Mouse (Mus musculus) forebrain, embryonic 10.5 days (tissue): ENCODE results near the gene Sdr39u1. TPM values are rescaled to one million over a fixed set of nuclear protein-coding genes. Genes with fewer than 3 reads are reported as not detected.

Experiments
- DNase-seq: peaks from one replicate; pipeline ENCODE4 v3.0.0-alpha.2; 2017; ENCODE audit warnings: low spot score; ENCODE audit errors: extremely low spot score
- H3K27ac ChIP-seq: fragments of 300-500 bp; sonication (generic); 2 replicates; pipeline ENCODE4 v1.5.1; 2016; ENCODE audit warnings: mild to moderate bottlenecking
- H3K27me3 ChIP-seq: fragments of 300-500 bp; sonication (generic); 2 replicates; pipeline ENCODE4 v1.6.1; 2016; ENCODE audit warnings: mild to moderate bottlenecking; ENCODE audit not compliant: poor library complexity, severe bottlenecking
- H3K36me3 ChIP-seq: fragments of 300-500 bp; sonication (generic); replicated peaks from 2 replicates; pipeline ENCODE4 v1.6.1; 2016; ENCODE audit warnings: mild to moderate bottlenecking, moderate library complexity
- H3K4me1 ChIP-seq: fragments of 300-500 bp; sonication (generic); 2 replicates; pipeline ENCODE4 v1.6.1; 2016
- H3K4me3 ChIP-seq: fragments of 300-500 bp; sonication (generic); 2 replicates; pipeline ENCODE4 v1.5.1; 2016; ENCODE audit warnings: mild to moderate bottlenecking, moderate library complexity
- H3K9me3 ChIP-seq: fragments of 300-500 bp; sonication (generic); 2 replicates; pipeline ENCODE4 v1.6.1; 2016; ENCODE audit warnings: mild to moderate bottlenecking, moderate library complexity
- WGBS: fragments of 180-500 bp; shearing (Covaris S2); methylation state at CpG from one replicate; pipeline ENCODE4 v1.1.7; 2016; 5-methylcytosine and 5-hydroxymethylcytosine counted together
- polyA plus RNA-seq: library from polyadenylated mRNA; unstranded; fragments of >200 nt; fragmentation: Nextera tagmentation; extraction: Ambion mirVana; gene quantifications from 2 replicates; pipeline ENCODE4 v1.2.1, GENCODE M21; 2016

The Sdr39u1 gene
- polyA plus RNA-seq, 1 experiment from 2014 or later: 48.9 TPM

DNA sequence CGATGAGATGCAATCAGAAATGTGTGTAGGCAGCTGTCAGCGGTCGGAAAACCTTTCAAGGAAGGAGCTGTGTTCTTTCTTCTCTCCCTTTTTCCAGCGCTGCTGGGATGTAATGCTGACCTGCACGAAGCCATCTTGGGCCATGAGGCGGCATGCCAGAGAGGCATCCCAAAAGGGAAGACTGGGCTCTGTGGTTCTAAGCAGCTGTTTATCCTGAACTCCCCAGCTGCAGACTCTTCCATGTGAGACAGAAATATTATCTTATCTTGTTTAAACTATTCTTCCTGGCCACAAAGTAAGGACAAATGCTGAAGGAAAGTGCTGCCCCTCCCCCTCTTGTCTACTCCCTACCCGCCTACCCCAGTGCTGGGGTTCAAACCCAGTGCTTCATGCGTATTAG lies 19.1 kb downstream of the Sdr39u1 start:
- Histone ChIP-seq H3K4me1 (peaks cover 43% of the 10 kb centered on the region), H3K9me3 (no peaks in the 10 kb centered on the region), H3K27me3 (0 out of 2 replicates have a peak, but pooled peaks cover 8% of the 10 kb centered on the region), H3K36me3 (peaks cover under 1% of the 10 kb centered on the region; the same call in 1 of the 2 replicates), H3K4me3 (no peak overlapping the region), H3K27ac (no peak overlapping the region)
- no peak for DNase-seq
- 89% methylated on average over 8 of the region's 8 CpGs for WGBS

GRCm38 (mm10) chr14:55879623-55880022 lies 20.5 kb downstream of the Sdr39u1 start:
- Histone ChIP-seq H3K4me1 (peaks cover 33% of the 10 kb centered on the region), H3K36me3 (no peaks in the 10 kb centered on the region), H3K9me3 (no peaks in the 10 kb centered on the region), H3K4me3 (no peak overlapping the region), H3K27ac (no peak overlapping the region), H3K27me3 (0 out of 2 replicates have a peak, but pooled peaks cover 8% of the 10 kb centered on the region)
- no peak for DNase-seq
- WGBS: 38% methylated on average over 1 of the region's 1 CpGs

DNA sequence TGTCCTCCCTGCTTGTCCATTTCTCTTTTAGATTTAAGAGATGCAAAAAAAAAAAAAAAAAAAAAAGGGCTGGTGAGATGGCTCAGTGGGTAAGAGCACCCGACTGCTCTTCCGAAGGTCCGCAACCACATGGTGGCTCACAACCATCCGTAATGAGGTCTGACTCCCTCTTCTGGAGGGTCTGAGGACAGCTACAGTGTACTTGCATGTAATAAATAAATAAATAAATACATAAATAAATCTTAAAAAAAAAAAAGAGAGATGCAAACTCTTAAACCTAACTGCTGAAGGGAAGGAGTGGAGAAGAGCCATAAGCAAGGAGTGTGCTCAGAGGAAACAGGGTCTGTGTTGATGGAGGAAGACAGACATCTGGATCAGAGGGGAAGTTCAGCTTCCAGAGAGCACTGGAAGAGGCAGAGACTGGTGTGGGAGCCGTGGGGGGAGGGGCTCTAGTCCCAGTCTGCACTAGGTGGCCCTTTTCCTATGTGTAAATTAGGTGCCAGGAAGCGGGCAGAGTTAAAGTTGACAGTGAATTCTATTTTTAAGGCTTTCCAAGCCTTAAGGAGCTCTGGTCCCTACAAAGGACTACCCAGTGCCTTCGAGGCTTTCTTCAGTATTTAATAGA lies 21.7 kb downstream of the Sdr39u1 start:
- 30% methylated on average over 7 of the region's 7 CpGs for WGBS
- Histone ChIP-seq H3K27ac (no peak overlapping the region), H3K9me3 (no peaks in the 10 kb centered on the region), H3K27me3 (0 out of 2 replicates have a peak, but pooled peaks cover 7% of the 10 kb centered on the region), H3K4me3 (no peak overlapping the region), H3K36me3 (peaks cover under 1% of the 10 kb centered on the region; the same call in 1 of the 2 replicates), H3K4me1 (peaks cover 34% of the 10 kb centered on the region)
- DNase-seq: no peak

DNA sequence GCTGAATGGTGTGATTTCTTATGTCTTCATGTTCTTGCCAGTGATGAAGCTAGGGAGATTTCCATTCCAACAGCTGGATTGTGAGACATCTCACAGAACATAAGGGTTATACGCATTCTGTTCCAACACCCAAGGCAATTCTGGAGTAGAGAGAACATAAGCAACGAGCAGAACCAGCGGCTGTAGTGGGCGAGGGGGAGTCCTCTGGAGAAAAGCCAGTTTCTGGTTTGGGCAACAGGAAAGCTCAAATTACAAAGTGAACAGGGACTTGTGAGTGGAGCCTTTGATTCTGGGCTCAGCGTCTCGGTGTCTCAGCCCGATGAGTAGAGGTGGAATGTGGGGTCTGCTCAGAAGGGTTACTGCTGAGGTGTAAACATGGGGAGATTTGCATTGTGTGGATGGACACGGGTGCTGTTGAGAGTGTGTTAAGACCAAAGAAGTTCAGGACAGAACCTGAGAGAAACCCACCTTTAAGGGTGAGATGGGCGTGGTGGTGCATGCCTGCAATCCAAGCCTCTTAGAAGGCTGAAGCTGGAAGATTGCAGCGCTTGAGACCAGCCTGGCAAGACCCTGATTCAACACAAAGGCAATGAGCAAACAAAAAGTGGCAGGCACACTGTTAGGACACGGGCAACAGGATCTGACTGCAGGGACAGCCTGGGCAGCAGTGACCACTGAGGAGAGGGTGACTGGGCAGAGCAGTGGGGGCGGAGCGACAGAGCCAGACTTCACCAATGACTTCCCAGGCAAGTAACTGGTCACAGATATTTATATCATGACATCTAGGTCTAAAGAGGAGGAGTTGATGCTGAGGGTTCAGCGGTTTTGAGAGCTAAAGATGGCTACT lies 22.4 kb downstream of the Sdr39u1 start:
- WGBS: 34% methylated on average over 14 of the region's 14 CpGs
- H3K27ac ChIP-seq: peak overlapping the region; percentile 8; the same call in 1 of the 2 replicates
- H3K4me3 ChIP-seq: 0 out of 2 replicates have a peak overlapping the region, but pooled peaks have one; percentile 11
- no peaks in the 10 kb centered on the region for H3K27me3 ChIP-seq
- H3K9me3 ChIP-seq: no peaks in the 10 kb centered on the region
- peaks cover 31% of the 10 kb centered on the region for H3K4me1 ChIP-seq
- H3K36me3 ChIP-seq: peaks cover 7% of the 10 kb centered on the region
- DNase-seq: no peak

GRCm38 (mm10) chr14:55873714-55874683 lies 26.1 kb downstream of the Sdr39u1 start:
- WGBS: 16% methylated on average over 30 of the region's 30 CpGs
- Histone ChIP-seq H3K27ac (peak overlapping the region; percentile 77), H3K4me1 (peaks cover 26% of the 10 kb centered on the region), H3K27me3 (no peaks in the 10 kb centered on the region), H3K4me3 (peak overlapping the region; percentile 41), H3K36me3 (peaks cover 44% of the 10 kb centered on the region), H3K9me3 (no peaks in the 10 kb centered on the region)
- DNase-seq: peak; percentile 88

DNA sequence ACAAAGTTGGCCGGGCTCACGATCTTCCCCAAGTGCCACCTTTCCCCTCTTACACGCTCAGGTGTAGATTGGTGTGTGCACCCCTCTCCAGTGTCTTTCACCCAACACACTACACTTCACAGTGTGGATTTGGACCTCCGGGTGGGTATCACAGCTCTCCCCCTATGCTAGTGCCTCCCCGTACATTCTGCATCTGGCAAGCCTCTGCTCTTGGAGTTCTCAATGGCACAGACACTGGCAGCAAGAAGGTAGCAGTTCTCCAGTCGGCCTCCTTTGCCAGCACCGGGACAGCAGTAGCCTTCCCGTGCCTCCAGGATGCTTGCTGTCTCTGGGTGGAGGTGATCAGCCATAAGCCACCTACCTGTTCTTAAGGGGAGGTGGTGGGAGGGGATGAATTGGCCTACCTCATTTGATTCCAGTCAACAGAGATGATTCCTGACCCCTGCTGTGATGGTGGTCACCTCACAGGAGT lies 26.8 kb downstream of the Sdr39u1 start:
- H3K4me1 ChIP-seq: peaks cover 22% of the 10 kb centered on the region
- H3K4me3 ChIP-seq: peak overlapping the region; percentile 41; the same call in 1 of the 2 replicates
- no peak for DNase-seq
- no peaks in the 10 kb centered on the region for H3K27me3 ChIP-seq
- H3K27ac ChIP-seq: peak overlapping the region; percentile 77
- no peaks in the 10 kb centered on the region for H3K9me3 ChIP-seq
- peaks cover 52% of the 10 kb centered on the region for H3K36me3 ChIP-seq
- 90% methylated on average over 8 of the region's 8 CpGs for WGBS

DNA sequence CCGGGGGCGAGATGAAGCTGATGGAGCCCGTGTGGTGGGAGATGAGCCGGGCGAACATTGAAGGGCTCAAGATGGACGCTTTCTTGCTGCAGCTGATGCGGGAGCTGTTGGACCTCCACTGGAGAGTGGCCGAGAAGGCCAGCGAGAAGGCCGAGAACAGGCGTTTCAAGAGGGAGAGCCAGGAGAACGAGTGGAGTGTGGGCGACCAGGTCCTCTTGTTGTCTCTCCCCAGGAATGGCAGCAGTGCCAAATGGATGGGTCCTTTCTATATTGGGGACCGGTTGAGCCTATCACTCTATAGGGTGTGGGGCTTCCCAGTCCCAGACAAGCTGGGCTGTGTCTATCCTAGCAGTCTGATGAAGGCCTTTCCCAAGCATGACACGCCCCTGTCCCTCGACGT lies 27.5 kb downstream of the Sdr39u1 start:
- H3K4me1 ChIP-seq: peaks cover 16% of the 10 kb centered on the region
- no peak for DNase-seq
- 0 out of 2 replicates have a peak overlapping the region, but pooled peaks have one; percentile 77 for H3K27ac ChIP-seq
- H3K36me3 ChIP-seq: peaks cover 59% of the 10 kb centered on the region
- WGBS: 92% methylated on average over 17 of the region's 17 CpGs
- no peaks in the 10 kb centered on the region for H3K27me3 ChIP-seq
- no peaks in the 10 kb centered on the region for H3K9me3 ChIP-seq
- no peak overlapping the region for H3K4me3 ChIP-seq

- H3K36me3 ChIP-seq: peaks cover 64% of the 10 kb centered on the region
Measured at GRCm38 (mm10) chr14:55872039-55872438, 28.1 kb downstream of the Sdr39u1 start.

DNA sequence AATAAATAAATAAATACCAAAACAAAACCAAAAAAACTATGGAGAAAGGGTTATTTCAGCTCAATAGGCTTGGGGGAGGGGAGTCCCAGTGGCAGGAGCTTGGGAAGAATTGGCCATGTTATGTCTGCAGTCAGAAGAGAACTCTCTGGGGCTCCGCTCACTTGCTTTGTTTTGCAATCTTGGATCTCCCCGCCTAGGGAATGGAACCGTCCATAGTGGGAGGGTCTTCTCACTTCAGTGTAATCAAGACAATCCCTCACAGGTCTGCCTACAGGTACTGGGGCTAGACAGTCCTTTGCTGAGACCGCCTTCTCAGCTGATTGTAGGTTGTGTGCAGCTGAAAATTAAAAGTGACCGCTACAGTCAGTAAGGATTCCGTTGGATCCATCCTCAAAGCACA lies 30.6 kb downstream of the Sdr39u1 start:
- H3K9me3 ChIP-seq: no peaks in the 10 kb centered on the region
- H3K27ac ChIP-seq: no peak overlapping the region
- H3K36me3 ChIP-seq: peaks cover 89% of the 10 kb centered on the region
- 97% methylated on average over 6 of the region's 6 CpGs for WGBS
- H3K4me3 ChIP-seq: no peak overlapping the region
- DNase-seq: no peak
- no peaks in the 10 kb centered on the region for H3K27me3 ChIP-seq
- H3K4me1 ChIP-seq: peaks cover 13% of the 10 kb centered on the region

More at GRCm38 (mm10) chr14:55872039-55872438, 28.1 kb downstream of the Sdr39u1 start:
- 93% methylated on average over 12 of the region's 12 CpGs for WGBS
- Histone ChIP-seq H3K27me3 (no peaks in the 10 kb centered on the region), H3K9me3 (no peaks in the 10 kb centered on the region), H3K27ac (no peak overlapping the region), H3K4me3 (no peak overlapping the region), H3K4me1 (peaks cover 13% of the 10 kb centered on the region)
- DNase-seq: no peak

DNA sequence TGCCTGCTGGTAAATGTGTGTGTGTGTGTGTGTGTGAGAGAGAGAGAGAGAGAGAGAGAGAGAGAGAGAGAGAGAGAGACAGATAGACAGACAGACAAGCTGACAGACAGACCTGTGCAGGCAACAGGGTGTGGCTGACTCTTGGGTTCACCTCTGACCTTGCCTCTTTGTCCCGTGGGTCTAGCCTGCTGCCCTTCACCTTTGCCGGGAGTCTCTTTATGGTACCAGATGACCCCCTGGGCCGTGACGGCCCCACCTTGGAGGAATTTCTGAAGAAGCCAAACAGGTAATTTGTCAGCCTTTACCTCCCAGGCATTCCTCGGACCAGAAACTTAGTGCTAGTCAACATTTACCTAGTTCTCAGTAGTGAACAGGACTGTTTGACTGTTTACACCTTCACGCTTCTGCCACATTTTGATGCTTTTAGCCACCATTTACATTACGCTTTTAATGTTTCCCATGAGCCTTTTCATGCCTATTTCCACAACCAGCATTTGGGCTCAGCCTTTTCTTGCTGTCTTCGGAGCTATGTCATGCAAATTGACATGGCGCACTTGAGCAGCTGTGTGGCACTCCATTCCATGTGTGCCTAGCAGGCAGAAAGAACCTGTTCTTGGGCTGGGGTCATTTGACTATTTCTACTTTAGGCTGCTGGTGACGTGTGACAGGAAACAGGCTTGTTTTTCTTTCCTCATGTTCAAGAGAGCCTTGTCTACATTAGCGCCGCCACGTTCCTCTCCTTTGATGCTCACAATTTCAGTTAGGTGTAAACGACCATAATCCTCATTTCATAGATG lies 31.7 kb downstream of the Sdr39u1 start:
- Histone ChIP-seq H3K4me3 (no peak overlapping the region), H3K36me3 (peaks cover 100% of the 10 kb centered on the region), H3K27me3 (no peaks in the 10 kb centered on the region), H3K9me3 (no peaks in the 10 kb centered on the region), H3K4me1 (peaks cover 8% of the 10 kb centered on the region), H3K27ac (no peak overlapping the region)
- WGBS: 91% methylated on average over 14 of the region's 14 CpGs
- no peak for DNase-seq

GRCm38 (mm10) chr14:55866962-55867361 lies 33.1 kb downstream of the Sdr39u1 start:
- H3K27me3 ChIP-seq: no peaks in the 10 kb centered on the region
- 38% methylated on average over 4 of the region's 4 CpGs for WGBS
- peaks cover 100% of the 10 kb centered on the region for H3K36me3 ChIP-seq

More at GRCm38 (mm10) chr14:55866962-55867361, 33.1 kb downstream of the Sdr39u1 start:
- Histone ChIP-seq H3K4me1 (peaks cover 16% of the 10 kb centered on the region), H3K27ac (no peak overlapping the region), H3K9me3 (no peaks in the 10 kb centered on the region), H3K4me3 (no peak overlapping the region)
- peak; percentile 71 for DNase-seq
